Mouse (Mus musculus) kidney, postnatal 0 days (tissue): Measurements from ENCODE around the gene Pold3. TPM values are rescaled to one million over a fixed set of nuclear protein-coding genes. Genes with fewer than 3 reads are reported as not detected.

ENCODE experiments used
- ATAC-seq: fragments of 200-750 bp; cut with Nextera tagmentation; replicated peaks from 2 replicates; pipeline ENCODE4 v1.8.0; 2017; ENCODE audit warnings: low read depth, moderate number of reproducible peaks, moderate TSS enrichment, moderate library complexity; ENCODE audit not compliant: low FRiP score
- DNase-seq: peaks from one replicate; pipeline ENCODE4 v3.0.0-alpha.2; 2016; ENCODE audit warnings: low spot score
- H3K27ac ChIP-seq: fragments of 300-500 bp; sonication (generic); 2 replicates; pipeline ENCODE4 v1.5.1; 2014; ENCODE audit warnings: mild to moderate bottlenecking
- H3K27me3 ChIP-seq: fragments of 300-500 bp; sonication (generic); 2 replicates; pipeline ENCODE4 v1.6.1; 2014; ENCODE audit warnings: low read length, mixed read lengths; ENCODE audit not compliant: insufficient read depth
- H3K36me3 ChIP-seq: fragments of 300-500 bp; sonication (generic); 2 replicates; pipeline ENCODE4 v1.6.1; 2014; ENCODE audit warnings: low read length, mixed read lengths; ENCODE audit not compliant: insufficient read depth
- H3K4me1 ChIP-seq: fragments of 300-500 bp; sonication (generic); replicated peaks from 2 replicates; pipeline ENCODE4 v1.6.1; 2014; ENCODE audit warnings: antibody characterized with exemption, low read length, mixed read lengths; ENCODE audit not compliant: insufficient read depth
- H3K4me2 ChIP-seq: fragments of 300-500 bp; sonication (generic); 2 replicates; pipeline ENCODE4 v1.6.1; 2014; ENCODE audit warnings: mild to moderate bottlenecking, low read length, moderate library complexity, mixed read lengths
- H3K4me3 ChIP-seq: fragments of 300-500 bp; sonication (generic); replicated peaks from 2 replicates; pipeline ENCODE4 v1.5.1; 2014; ENCODE audit warnings: low read depth, low read length
- H3K9ac ChIP-seq: fragments of 300-500 bp; sonication (generic); 2 replicates; pipeline ENCODE4 v1.6.1; 2014; ENCODE audit warnings: low read depth, low read length
- H3K9me3 ChIP-seq: fragments of 300-500 bp; sonication (generic); replicated peaks from 2 replicates; pipeline ENCODE4 v1.6.1; 2016; ENCODE audit warnings: low read length, inconsistent platforms, mixed read lengths
- CTCF ChIP-seq: IDR thresholded peaks from 2 replicates; pipeline ENCODE4 v1.5.1; 2016; ENCODE audit warnings: antibody characterized with exemption, low read depth, mild to moderate bottlenecking, moderate library complexity
- WGBS: fragments of 180-500 bp; shearing (Covaris S2); extraction: QIAGEN DNeasy Blood & Tissue Kit; methylation state at CpG from one replicate; pipeline ENCODE4 v1.1.7; 2014; 5-methylcytosine and 5-hydroxymethylcytosine counted together
- polyA plus RNA-seq: library from polyadenylated mRNA; unstranded; fragments of >200 nt; fragmentation: Nextera tagmentation; extraction: Ambion mirVana; gene quantifications from 2 replicates; pipeline ENCODE4 v1.2.1, GENCODE M21; 2015

The Pold3 gene
- polyA plus RNA-seq, 1 experiment from 2014 or later: 34.8 TPM

DNA sequence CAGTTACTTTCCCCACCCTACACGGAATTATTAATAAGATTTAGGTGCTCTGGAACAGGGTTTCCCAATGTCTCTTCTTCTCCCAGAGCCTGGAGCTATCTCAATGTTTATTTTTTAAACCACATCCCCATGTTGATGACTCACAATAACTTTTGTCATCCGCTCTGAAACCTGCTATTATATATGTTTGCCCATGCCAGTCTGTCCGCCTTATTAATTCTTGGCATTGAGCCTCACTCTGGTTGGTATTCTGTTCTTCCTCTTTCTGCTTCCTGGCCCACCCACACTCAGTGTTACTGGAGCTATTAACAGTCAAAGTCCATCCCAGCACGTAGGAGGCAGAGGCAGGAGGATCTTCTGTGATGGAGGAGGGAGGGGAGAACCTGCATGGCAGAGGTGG is 36.3 kb upstream of the Pold3 start:
- H3K27ac ChIP-seq: no peak overlapping the region
- 73% methylated on average over 4 of the region's 4 CpGs for WGBS
- H3K4me2 ChIP-seq: no peak overlapping the region
- ATAC-seq: no peak
- H3K4me3 ChIP-seq: no peak overlapping the region
- no peak for TF ChIP-seq CTCF
- H3K27me3 ChIP-seq: no peaks in the 10 kb centered on the region
- no peak for DNase-seq
- no peaks in the 10 kb centered on the region for H3K9me3 ChIP-seq
- no peak overlapping the region for H3K9ac ChIP-seq
- H3K4me1 ChIP-seq: peaks cover 6% of the 10 kb centered on the region; the same call in 1 of the 2 replicates
- peaks cover 5% of the 10 kb centered on the region; the same call in 1 of the 2 replicates for H3K36me3 ChIP-seq

DNA sequence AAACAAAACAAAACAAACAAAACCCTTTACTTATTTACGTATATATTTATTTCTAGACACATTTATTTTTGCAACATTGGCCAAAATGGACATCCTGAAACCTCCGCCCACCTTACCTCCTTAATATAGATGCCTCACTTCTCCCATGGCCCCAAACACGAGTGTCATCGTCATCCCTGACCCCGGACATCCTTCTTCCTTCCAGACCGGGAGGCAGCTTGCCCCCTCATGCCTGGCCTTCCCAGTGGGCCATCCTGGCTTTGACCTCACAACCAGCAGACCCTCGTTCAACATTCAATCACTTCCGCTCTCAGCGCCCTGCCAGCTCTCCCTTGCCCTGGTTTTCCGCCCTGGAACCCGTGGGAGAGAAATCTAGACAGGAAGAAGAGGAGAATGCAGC is 29.3 kb upstream of the Pold3 start:
- no peak for DNase-seq
- Histone ChIP-seq H3K27ac (no peak overlapping the region), H3K36me3 (no peaks in the 10 kb centered on the region), H3K27me3 (no peaks in the 10 kb centered on the region), H3K9me3 (no peaks in the 10 kb centered on the region), H3K4me2 (no peak overlapping the region), H3K4me3 (no peak overlapping the region), H3K4me1 (0 out of 2 replicates have a peak, but pooled peaks cover 3% of the 10 kb centered on the region), H3K9ac (no peak overlapping the region)
- TF ChIP-seq CTCF: no peak
- no peak for ATAC-seq
- 70% methylated on average over 11 of the region's 11 CpGs for WGBS

DNA sequence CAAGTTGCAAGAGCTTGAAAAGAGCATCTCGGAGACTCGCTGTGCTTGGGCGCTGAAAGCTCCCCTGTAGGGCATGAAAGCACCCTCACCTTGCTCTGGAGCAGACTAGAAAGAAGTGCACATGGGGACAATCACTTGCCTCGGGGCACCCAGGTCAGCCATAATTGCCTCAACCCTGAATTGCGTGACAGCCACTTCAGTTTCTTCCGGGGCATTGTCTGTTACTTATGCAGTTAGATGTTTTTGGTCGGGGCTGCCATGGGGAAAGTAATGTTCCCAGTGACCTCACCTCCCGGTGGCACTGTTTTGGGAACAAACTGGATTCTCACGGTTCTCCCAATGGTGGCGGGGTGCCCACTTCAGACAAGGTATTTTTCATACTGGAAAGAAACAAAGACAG is 28.7 kb upstream of the Pold3 start:
- no peak overlapping the region for H3K27ac ChIP-seq
- H3K4me3 ChIP-seq: no peak overlapping the region
- H3K4me1 ChIP-seq: 0 out of 2 replicates have a peak, but pooled peaks cover 3% of the 10 kb centered on the region
- H3K9me3 ChIP-seq: no peaks in the 10 kb centered on the region
- WGBS: 54% methylated on average over 10 of the region's 10 CpGs
- no peak overlapping the region for H3K9ac ChIP-seq
- no peak overlapping the region for H3K4me2 ChIP-seq
- DNase-seq (no peak), ATAC-seq (no peak)
- no peaks in the 10 kb centered on the region for H3K36me3 ChIP-seq
- no peaks in the 10 kb centered on the region for H3K27me3 ChIP-seq
- no peak for TF ChIP-seq CTCF

DNA sequence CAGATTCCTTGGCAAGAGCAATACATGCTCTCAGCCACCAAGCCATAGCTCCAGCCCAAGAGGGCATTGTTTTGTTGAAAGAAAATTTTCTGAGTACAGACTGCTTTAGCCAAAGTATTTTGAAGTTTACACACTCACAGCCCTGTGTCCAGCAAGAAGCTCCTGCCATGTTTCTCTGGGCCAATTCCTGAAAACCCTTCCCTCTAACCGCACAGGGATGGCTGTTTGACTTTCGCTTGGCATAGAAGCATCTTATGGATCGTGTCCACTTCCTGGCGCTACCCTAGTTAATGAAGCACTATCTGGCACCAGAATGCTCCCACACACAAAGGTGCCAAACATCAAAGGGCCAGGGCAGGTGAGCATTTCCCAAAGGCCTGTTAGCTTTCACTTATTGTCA is 27.2 kb upstream of the Pold3 start:
- DNase-seq: no peak
- no peak overlapping the region for H3K27ac ChIP-seq

DNA sequence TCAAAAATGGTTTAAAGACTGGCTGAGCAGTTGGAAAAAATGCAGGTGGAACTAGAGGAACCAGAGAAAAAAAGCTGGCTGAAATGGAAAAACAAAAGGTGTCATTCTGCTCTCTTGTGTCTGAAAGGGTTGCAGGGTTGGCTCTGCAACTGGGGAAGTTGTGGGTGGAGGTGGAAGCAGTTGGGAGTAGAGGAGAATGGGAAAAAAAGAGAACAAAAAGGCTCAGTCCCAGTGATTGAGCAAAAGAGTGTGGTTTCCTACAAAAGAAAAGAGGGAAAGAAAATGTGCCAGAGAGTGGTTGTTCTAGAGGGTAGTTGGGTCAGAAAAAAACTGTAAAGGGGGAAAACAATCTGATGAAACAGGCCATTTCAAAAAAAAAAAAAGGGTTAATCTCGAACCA is 19.2 kb upstream of the Pold3 start:
- Histone ChIP-seq H3K27ac (no peak overlapping the region), H3K4me3 (no peak overlapping the region), H3K9me3 (no peaks in the 10 kb centered on the region), H3K36me3 (no peaks in the 10 kb centered on the region), H3K4me2 (no peak overlapping the region), H3K4me1 (no peaks in the 10 kb centered on the region), H3K27me3 (no peaks in the 10 kb centered on the region), H3K9ac (no peak overlapping the region)
- no peak for TF ChIP-seq CTCF
- 66% methylated on average over 1 of the region's 1 CpGs for WGBS
- DNase-seq (no peak), ATAC-seq (no peak)

More for the DNA sequence above, 27.2 kb upstream of the Pold3 start:
- Histone ChIP-seq H3K9me3 (no peaks in the 10 kb centered on the region), H3K36me3 (no peaks in the 10 kb centered on the region), H3K9ac (no peak overlapping the region), H3K4me2 (no peak overlapping the region), H3K27me3 (no peaks in the 10 kb centered on the region), H3K4me1 (0 out of 2 replicates have a peak, but pooled peaks cover 3% of the 10 kb centered on the region), H3K4me3 (no peak overlapping the region)
- TF ChIP-seq CTCF: no peak
- WGBS: 70% methylated on average over 4 of the region's 4 CpGs
- no peak for ATAC-seq

DNA sequence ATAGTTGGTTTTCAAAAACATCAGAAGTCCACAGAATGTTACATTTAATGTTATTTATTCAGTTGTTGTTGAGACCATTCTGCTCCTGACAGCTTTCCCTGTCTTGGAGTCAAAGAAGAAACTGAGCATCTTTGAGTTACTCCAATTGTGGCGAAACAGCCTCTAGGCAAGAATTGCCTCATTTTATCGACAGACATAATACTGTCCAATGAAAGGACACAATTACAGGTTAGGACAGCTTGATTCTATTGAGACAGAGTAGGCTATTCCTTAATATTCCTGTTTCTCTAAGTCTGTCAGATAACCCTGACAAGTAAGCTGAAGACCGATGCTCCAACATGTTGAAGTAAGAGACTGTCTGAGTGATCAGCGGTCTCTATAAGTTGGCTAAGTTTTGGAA is 16.7 kb upstream of the Pold3 start:
- no peaks in the 10 kb centered on the region for H3K27me3 ChIP-seq
- no peaks in the 10 kb centered on the region for H3K36me3 ChIP-seq
- DNase-seq (no peak), ATAC-seq (no peak)
- no peaks in the 10 kb centered on the region for H3K4me1 ChIP-seq
- no peak for TF ChIP-seq CTCF
- H3K9ac ChIP-seq: no peak overlapping the region
- no peaks in the 10 kb centered on the region for H3K9me3 ChIP-seq
- H3K4me3 ChIP-seq: no peak overlapping the region
- WGBS: 96% methylated on average over 4 of the region's 4 CpGs
- no peak overlapping the region for H3K4me2 ChIP-seq
- no peak overlapping the region for H3K27ac ChIP-seq

DNA sequence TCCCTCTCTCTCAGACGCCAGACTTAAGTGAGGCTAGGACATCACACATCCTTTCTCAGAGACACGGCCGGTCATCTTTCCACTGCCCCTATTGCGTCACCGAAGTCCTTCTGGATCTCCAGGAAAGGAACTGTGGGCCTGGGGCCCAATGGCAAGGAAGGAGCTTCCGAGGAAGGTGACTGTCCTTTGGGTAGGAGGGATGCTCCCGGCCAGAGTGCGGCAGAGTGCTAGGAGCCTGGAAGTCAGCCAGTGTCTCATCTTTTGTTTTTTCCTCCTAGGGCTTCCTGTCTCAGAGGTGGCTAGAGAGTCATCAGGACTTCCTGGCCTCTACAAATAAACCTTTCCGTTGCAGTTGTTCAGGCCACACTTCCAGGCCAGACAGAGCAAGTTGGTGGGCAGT is 15.7 kb upstream of the Pold3 start:
- no peaks in the 10 kb centered on the region for H3K9me3 ChIP-seq
- 64% methylated on average over 9 of the region's 9 CpGs for WGBS
- ATAC-seq (no peak), DNase-seq (no peak)
- no peak overlapping the region for H3K27ac ChIP-seq
- H3K27me3 ChIP-seq: no peaks in the 10 kb centered on the region
- H3K36me3 ChIP-seq: no peaks in the 10 kb centered on the region
- no peak overlapping the region for H3K9ac ChIP-seq
- no peak for TF ChIP-seq CTCF
- H3K4me1 ChIP-seq: no peaks in the 10 kb centered on the region
- no peak overlapping the region for H3K4me2 ChIP-seq
- H3K4me3 ChIP-seq: no peak overlapping the region
